Mouse (Mus musculus): ENCODE data around the gene Thrsp. TPM values are rescaled to one million over a fixed set of nuclear protein-coding genes. Genes with fewer than 3 reads are reported as not detected.
A peak's percentile ranks its signal among the peaks of the same experiment; 100 is the strongest.

The Thrsp gene
- polyA plus RNA-seq, 2 experiments from 2014 or later = 0.84 TPM; not detected in 1

- ATAC-seq = no peak
These were observed 1.1 kb downstream of the Thrsp start for GRCm38 (mm10) chr7:97416473-97416872.

DNA sequence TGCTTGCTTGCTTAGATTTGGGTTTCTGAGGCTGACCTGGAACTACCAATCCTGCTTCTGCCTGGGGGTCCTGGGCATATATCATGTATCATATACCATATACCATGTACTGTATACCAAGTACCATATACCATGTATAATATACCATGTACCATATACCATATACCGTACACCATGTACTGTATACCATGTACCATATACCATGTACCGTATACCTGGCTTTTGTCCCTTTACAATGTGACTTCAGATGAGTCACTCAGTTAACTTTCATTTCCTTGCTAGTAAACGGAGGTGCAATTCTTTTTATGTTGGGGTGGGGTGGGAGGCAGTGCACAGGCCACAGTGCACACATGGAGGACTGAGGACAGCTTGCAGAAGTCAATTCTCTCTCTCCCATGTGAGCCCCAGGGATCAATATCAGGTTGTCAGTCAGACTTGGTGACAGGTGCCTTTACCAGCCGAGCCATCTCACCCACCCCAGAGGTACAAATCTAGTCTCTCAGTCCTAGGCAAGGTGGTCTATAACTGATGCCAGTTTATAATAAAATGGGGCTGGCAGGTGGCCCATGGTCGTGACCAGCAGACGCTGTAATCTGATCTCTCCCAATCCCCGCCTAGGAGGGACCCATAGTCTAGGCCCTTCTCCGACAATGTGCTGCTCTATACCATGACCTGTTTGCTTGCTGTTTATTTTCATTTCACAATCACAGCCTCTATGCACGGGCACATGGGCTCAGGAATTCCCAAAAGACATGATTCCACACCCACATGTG lies 2.4 kb downstream of the Thrsp start:
- no peak for ATAC-seq

GRCm38 (mm10) chr7:97414426-97414825 lies 3.1 kb downstream of the Thrsp start:
- no peak for ATAC-seq

- ATAC-seq = no peak
These were observed 3.5 kb downstream of the Thrsp start for GRCm38 (mm10) chr7:97413981-97414380.

DNA sequence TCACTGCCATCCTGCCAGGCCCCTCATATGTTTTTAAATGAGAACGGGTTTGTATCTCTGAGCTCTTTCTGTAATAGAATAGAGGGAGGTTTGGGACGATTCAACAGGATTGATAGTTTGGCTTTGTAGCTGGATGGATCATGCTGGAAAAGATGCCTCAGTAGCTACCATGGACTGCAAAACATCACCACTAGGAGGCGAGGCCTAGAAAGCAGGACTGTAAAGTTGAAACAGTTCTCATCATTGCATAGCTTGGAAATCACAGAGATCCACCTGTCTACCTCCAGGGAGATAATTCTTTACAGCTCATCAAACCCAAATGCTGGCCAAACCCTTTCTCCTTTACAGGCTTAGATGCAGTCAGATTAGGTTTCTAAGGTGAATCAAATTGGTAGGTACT lies 6.0 kb downstream of the Thrsp start:
- no peak for ATAC-seq

- ATAC-seq = no peak
These were observed 6.4 kb downstream of the Thrsp start for GRCm38 (mm10) chr7:97411106-97411505.

DNA sequence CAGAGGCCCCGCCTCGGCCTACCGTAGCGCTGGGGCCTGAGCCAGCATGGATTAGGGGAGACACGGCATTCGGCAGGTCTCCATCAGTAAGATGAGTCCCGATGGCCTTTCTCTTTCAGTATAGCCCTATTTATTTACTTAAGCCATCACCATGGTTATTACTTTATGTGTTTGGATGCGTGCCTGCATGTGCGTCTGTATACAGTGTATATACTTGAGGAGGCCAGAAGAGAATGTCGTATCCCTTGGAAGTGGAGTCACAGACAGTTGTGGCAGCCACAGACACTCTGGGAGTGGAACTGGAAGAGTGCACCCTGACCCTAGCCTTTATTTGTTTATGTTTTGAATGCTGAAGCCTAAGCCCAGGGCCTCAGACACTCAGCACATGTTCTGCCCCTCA lies 10.4 kb downstream of the Thrsp start:
- ATAC-seq = no peak

GRCm38 (mm10) chr7:97399960-97400715 lies 17.4 kb downstream of the Thrsp start, which contains the start of gene Ndufc2:
Ndufc2 (plus strand) TSS chr7:97400003.
- peak; percentile 93 for ATAC-seq

- no peak for ATAC-seq
These were observed 18.6 kb downstream of the Thrsp start for GRCm38 (mm10) chr7:97398943-97399342.

- ATAC-seq = no peak
These were observed 23.2 kb downstream of the Thrsp start for GRCm38 (mm10) chr7:97394375-97394774.

- no peak for ATAC-seq
These were observed 25.5 kb downstream of the Thrsp start for GRCm38 (mm10) chr7:97392079-97392445.

- ATAC-seq = no peak
These were observed 26.0 kb downstream of the Thrsp start for GRCm38 (mm10) chr7:97391293-97392078.

DNA sequence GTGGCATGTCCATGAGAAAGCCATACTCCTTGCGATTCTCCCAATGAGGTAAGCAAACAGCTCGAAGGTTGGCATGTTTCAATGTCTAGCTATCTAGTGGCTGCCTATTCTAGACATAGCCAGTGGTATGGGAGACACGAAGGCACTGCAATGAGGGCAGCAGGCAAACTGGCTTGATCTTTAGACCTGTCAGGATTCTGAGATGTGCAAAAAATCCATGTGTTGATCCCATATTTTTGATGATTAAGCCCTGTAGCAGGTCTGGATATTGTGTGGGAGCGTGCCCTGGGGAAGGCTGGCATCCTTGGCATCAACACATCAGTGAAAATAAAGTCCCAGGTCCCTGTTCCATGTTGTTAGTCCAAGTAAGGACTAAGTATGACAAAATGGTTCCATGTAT lies 29.0 kb downstream of the Thrsp start:
- no peak for ATAC-seq

GRCm38 (mm10) chr7:97387561-97388147 lies 29.9 kb downstream of the Thrsp start:
- no peak for ATAC-seq

DNA sequence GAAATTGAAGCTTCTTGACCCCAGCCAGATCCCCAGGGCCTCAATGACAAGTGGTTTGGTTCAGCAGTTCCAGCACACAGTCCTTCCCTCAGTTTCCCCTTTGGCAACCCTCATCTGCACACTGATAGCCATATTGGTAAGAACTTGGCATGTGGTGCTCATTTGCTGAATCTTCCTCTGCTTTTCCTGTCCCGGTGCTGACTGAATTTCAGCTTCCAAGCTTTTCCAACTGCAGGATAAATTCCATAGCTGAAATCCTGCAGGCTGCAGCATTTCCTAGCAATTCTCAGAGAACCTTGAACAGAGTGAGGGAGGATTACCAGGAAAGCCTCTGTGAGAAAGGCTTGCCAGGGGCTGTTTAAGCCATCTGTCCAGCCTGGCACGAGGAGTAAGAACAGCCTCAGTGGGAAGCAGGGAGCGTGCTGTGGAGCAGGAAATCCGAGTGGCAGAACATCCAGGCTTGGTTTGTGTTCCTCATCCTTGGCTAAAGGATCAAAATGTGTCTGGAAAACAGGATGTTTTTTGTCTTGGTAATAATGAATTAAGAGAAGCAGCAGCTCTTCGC lies 30.6 kb downstream of the Thrsp start:
- no peak for ATAC-seq

DNA sequence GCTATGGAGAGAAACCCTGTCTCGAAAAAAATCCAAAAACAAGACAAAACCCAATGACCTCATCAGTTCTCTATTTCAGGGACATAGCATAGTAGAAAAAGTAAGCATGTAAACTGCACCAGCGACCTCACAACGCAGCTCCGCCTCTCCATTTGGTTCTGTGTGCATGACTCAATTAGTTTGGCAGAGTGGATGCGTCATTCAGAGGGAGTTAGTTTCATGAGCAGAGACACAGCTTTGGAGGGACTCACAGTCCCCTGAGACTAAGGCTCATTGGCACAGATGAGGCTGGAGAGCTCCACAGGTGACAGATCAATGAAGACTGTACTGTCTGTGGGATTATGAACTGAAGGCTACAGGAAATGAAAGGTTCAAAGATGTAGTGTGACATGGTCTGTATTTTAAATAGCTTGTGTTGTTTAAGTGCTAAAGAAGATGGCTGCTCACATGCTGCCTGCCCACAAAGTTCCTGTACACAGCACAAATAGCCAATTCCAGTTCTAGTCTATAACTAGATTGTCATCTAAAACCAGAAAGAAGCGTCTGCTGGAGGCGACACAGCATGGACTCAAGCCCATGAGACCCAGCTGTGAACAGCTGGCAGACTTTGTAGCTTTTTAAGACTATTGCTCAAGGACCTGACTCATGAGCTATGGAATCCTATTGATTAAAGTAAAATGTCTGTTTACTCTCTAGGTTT lies 31.3 kb downstream of the Thrsp start:
- ATAC-seq = no peak

GRCm38 (mm10) chr7:97383496-97384132 lies 33.9 kb downstream of the Thrsp start:
- no peak for ATAC-seq

DNA sequence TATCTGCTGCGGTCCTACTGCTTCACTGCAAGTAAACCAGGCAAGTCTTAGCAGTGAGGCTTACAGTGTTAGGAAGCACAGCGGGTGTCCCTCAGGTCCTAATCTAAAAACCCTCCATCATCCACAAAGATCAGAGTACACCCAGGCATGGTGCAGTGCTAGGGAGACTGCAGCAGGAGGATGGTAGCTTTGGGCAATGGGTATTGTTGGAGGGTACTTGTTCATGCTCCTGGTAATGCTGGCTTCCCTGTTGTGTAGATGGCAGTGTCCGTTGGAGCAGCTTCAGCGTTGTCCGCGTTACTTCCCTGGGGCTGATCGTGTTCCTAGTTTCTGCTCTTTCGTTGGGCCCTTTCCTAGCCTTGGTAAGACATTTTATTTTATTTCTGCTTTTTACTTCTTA lies 34.9 kb downstream of the Thrsp start:
- no peak for ATAC-seq

- ATAC-seq = no peak
These were observed 36.9 kb downstream of the Thrsp start for GRCm38 (mm10) chr7:97380500-97381123.

GRCm38 (mm10) chr7:97379304-97379703 lies 38.2 kb downstream of the Thrsp start:
- no peak for ATAC-seq

DNA sequence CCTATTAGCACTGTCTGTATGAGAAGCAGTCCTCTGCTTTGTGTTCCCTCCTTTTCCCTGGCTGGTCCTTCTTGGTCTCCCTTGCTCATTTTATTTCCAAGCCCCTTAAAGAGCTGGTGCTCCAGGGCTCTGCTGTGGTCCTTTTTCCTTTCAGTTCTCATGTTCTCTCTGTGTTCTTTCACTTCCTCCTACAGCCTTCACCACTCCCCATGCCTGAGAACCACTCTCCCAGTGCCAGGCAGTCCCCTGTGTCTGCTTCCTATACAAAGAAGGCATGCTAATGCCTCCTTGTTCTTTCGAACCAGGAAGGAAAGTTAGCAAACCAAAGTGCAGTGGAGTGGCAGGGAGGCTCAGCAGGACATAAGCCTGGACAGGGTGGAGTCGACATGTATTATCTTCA lies 41.6 kb downstream of the Thrsp start:
- no peak for ATAC-seq
